Mouse (Mus musculus): ENCODE measurements around the gene Btbd9.
"Not testable (repeated sequence)": the region's sequence is repeated elsewhere in the genome, so short reads cannot be mapped to it uniquely, and the experiment has no call there.

GRCm38 (mm10) chr17:30624132-30624531 lies 47.8 kb upstream of the Btbd9 start, which contains the start of gene Dnah8:
- TF ChIP-seq CTCF (IDR thresholded peaks at IDR 0.05 in 2 of 3, conservative IDR thresholded peaks at IDR 0.05 in 1 of 3; ENCODE audit: control insufficient read depth in 1 of 3, insufficient read depth in 1 of 3, low read depth in 2 of 3, low read length in 3 of 3, poor library complexity in 1 of 3, severe bottlenecking in 1 of 3); MAX (IDR thresholded peaks at IDR 0.05; ENCODE audit: low read length); ZMIZ1 (IDR thresholded peaks at IDR 0.05; ENCODE audit: low read depth, low read length); ETS1 (IDR thresholded peaks at IDR 0.05; ENCODE audit: low read depth, low read length); USF2 (IDR thresholded peaks at IDR 0.05; ENCODE audit: borderline replicate concordance in 1 of 2, insufficient read depth in 1 of 2, low read depth in 1 of 2, low read length in 2 of 2); RAD21 (IDR thresholded peaks at IDR 0.05; ENCODE audit: low read depth, low read length); POLR2A (IDR thresholded peaks at IDR 0.05; ENCODE audit: control insufficient read depth in 1 of 2, insufficient read depth in 1 of 2, low read depth in 1 of 2, low read length in 2 of 2, poor library complexity in 1 of 2); JUND (IDR thresholded peaks at IDR 0.05; ENCODE audit: low read depth, low read length); CHD1 (IDR thresholded peaks at IDR 0.05; ENCODE audit: low read depth, low read length): not testable (repeated sequence)

Data from MEL (cell line).